Mouse (Mus musculus): ENCODE data around the gene Dusp3. TPM values are rescaled to one million over a fixed set of nuclear protein-coding genes. Genes with fewer than 3 reads are reported as not detected.

Dusp3 gene
- total RNA-seq, 2 experiments from 2014 or later, result 1.1 to 3.9 TPM

- ATAC-seq (replicated peaks; ENCODE audit: poor library complexity, severe bottlenecking), result no peak
These were observed 6.1 kb downstream of the Dusp3 start for GRCm38 (mm10) chr11:101980603-101981157.

- ATAC-seq (replicated peaks; ENCODE audit: poor library complexity, severe bottlenecking), result no peak
These were observed 7.7 kb downstream of the Dusp3 start for GRCm38 (mm10) chr11:101979140-101979539.

GRCm38 (mm10) chr11:101976949-101977348 lies 9.9 kb downstream of the Dusp3 start:
- ATAC-seq (replicated peaks; ENCODE audit: poor library complexity, severe bottlenecking), result no peak

- no peak for ATAC-seq (replicated peaks; ENCODE audit: poor library complexity, severe bottlenecking)
These were observed 11.9 kb downstream of the Dusp3 start for GRCm38 (mm10) chr11:101974923-101975322.

DNA sequence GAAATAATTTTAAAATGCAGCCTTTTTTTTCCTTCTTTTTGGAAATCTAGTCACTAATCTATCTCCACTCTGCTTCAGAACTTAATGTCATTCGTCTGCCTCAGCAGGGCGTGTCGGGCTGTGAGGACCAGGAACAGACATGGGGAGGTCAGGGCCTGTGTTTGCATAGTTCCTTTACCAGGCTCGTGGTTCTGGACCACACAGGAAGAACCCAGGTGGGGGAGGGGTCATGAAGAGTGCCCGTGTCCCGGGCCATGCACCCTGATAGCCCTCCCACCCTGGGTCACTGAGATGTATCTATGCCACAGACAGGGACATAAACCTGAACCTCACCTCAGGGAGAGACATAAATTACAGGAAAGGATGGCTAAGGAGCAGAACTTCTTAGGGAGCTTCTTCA lies 12.6 kb downstream of the Dusp3 start:
- no peak for ATAC-seq (replicated peaks; ENCODE audit: poor library complexity, severe bottlenecking)

- no peak for ATAC-seq (replicated peaks; ENCODE audit: poor library complexity, severe bottlenecking)
These were observed 13.3 kb downstream of the Dusp3 start for GRCm38 (mm10) chr11:101973496-101973895.

- peak; percentile 41 for ATAC-seq (replicated peaks; ENCODE audit: poor library complexity, severe bottlenecking)
These were observed 14.2 kb downstream of the Dusp3 start for GRCm38 (mm10) chr11:101972651-101973050.

GRCm38 (mm10) chr11:101972097-101972496 lies 14.7 kb downstream of the Dusp3 start:
- peak; percentile 83 for ATAC-seq (replicated peaks; ENCODE audit: poor library complexity, severe bottlenecking)

- ATAC-seq (replicated peaks; ENCODE audit: poor library complexity, severe bottlenecking), result no peak
These were observed 15.4 kb downstream of the Dusp3 start for GRCm38 (mm10) chr11:101971410-101971809.

- no peak for ATAC-seq (replicated peaks; ENCODE audit: poor library complexity, severe bottlenecking)
These were observed 17.0 kb downstream of the Dusp3 start for GRCm38 (mm10) chr11:101969835-101970234.

DNA sequence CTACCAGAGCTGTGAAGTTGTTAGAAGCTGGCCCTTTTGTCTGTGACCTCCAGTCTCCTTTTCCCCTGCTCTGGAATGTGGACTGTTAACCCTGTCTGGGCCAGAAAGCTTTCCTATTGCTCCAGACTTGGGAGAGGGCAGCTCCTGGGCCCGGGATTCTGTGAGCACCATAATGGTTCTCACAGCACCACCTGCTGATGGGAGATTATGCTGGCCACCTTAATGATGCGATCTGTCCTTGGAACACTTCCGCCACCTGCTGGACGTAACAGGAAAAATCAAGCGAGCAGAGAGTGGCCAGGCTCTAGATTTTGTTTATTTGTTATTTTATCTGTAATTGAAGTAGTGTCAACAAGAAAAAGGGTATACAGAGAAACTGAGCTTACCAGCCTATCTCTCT lies 18.0 kb downstream of the Dusp3 start:
- ATAC-seq (replicated peaks; ENCODE audit: poor library complexity, severe bottlenecking), result peak; percentile 55

DNA sequence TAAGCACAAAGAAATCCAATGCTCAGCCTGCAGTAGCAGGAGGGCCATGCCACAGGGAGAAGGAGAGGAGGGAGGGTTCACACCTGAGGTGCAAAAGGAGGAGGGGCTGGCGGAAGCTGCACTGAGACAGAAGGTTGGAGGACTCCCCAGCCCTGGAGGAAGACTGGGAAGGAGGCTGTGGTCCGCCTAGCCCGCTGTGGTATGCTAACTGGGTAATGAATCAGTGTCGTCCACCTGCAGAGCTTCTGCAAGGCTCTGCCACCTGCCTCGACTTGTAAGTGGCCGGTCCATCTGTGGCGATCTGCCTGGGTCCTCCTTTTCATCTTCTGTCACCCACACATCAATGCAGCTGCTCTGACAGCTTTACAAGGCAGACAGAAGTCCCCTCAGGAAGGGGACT lies 18.5 kb downstream of the Dusp3 start:
- ATAC-seq (replicated peaks; ENCODE audit: poor library complexity, severe bottlenecking), result no peak

GRCm38 (mm10) chr11:101966965-101967614 lies 19.7 kb downstream of the Dusp3 start, which contains the start of gene Sost:
Gene Sost (minus strand): TSS chr11:101967015.
- no peak for ATAC-seq (replicated peaks; ENCODE audit: poor library complexity, severe bottlenecking)

GRCm38 (mm10) chr11:101965553-101965952 lies 21.3 kb downstream of the Dusp3 start:
- ATAC-seq (replicated peaks; ENCODE audit: poor library complexity, severe bottlenecking), result no peak

GRCm38 (mm10) chr11:101964647-101965046 lies 22.2 kb downstream of the Dusp3 start:
- ATAC-seq (replicated peaks; ENCODE audit: poor library complexity, severe bottlenecking), result no peak

GRCm38 (mm10) chr11:101963473-101964291 lies 23.1 kb downstream of the Dusp3 start:
- ATAC-seq (replicated peaks; ENCODE audit: poor library complexity, severe bottlenecking), result peak; percentile 18

GRCm38 (mm10) chr11:101963043-101963442 lies 23.8 kb downstream of the Dusp3 start:
- no peak for ATAC-seq (replicated peaks; ENCODE audit: poor library complexity, severe bottlenecking)

DNA sequence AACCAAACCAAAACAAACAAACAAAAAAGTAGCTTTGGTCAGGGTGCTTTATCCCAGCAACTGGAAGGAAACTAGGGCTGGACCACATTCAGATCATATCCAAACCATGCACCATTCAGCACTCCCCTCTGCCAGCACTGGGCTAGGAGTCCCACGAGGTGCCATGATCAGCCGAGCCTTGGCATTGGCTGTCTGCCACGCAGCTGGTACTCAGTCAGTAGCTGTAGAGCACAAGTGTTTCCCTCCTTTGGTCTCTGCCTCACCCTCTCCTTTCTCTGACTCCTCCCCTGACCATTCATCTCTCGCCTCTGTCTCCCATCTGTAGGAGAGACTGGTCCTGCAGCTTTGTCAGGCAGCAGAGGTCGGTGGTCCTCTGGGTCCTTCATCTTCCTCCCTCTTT lies 29.3 kb downstream of the Dusp3 start:
- ATAC-seq (replicated peaks; ENCODE audit: poor library complexity, severe bottlenecking), result no peak

GRCm38 (mm10) chr11:101953441-101953840 lies 33.4 kb downstream of the Dusp3 start:
- ATAC-seq (replicated peaks; ENCODE audit: poor library complexity, severe bottlenecking), result no peak

DNA sequence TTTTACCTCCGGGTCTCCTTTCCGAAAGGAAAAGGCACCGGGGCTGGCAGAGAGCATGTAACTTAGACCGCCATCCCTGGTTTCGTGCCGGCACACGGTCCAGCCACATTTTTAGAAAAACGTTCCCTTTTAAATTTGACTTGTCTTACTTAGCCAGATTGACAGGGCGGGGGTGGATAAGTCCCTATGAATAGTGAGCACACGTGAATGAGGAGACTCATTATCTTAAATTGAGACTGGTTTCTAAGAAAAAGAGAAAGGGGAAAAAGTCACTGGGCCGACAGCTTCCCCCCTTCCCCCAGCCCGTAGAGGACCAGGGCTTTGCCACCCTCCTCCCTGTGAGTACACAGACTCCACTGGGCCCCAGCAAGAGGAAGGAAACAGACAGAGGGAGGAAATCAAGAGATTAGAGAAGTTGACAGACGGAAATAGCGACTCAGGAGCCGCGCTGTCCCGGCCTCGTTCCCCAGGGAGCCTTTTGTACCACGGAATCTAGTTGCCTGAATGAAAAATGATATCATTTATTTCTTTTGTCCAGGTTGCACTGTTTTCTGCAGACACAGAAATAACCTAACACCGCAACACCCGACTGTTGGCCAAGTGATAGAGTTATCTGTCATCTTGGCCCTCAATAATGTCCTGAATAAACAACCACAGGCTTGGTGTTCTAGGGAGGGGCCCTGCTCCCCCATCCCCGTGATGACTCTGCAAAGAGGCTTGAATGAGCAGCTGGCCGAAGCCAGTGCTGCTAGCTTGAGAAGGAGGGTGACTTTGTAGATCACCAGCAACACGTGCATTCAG lies 34.1 kb downstream of the Dusp3 start:
- peak; percentile 90 for ATAC-seq (replicated peaks; ENCODE audit: poor library complexity, severe bottlenecking)

GRCm38 (mm10) chr11:101950021-101950420 lies 36.8 kb downstream of the Dusp3 start:
- no peak for ATAC-seq (replicated peaks; ENCODE audit: poor library complexity, severe bottlenecking)

Data from granulocyte monocyte progenitor cell, adult 5-6 weeks (primary cell).